Mouse (Mus musculus): ENCODE measurements around the gene Nop16. TPM values are rescaled to one million over a fixed set of nuclear protein-coding genes. Genes with fewer than 3 reads are reported as not detected.
A peak's percentile ranks its signal among the peaks of the same experiment; 100 is the strongest.

Nop16 gene
- polyA plus RNA-seq, 1 experiment from 2014 or later: 71.2 TPM

DNA sequence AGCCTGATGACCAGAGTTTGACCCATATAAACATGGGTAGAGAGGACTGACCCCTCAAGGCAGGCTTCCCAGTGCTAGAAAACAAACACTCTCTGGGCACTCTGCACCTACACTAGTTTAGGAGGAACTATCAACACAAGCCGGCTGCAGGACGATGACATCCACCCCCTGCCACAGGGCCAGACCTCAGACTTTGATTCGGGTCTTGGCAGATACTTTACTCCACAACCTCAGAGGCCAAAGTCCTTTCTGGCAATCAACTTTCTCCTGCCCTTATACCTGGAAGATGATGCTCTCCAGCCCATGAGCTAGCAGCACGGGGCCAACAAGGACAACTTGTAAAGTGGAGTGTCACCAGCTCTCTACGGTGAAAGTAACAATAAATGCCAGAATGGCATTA, 7.0 kb downstream of the Nop16 start:
- H3K9ac ChIP-seq (ENCODE audit: low read length): no peak overlapping the region
- no peak overlapping the region for H3K4me3 ChIP-seq (ENCODE audit: low read length)
- no peaks in the 10 kb centered on the region for H3K9me3 ChIP-seq (ENCODE audit: control insufficient read depth, low read length)
- H3K27me3 ChIP-seq (ENCODE audit: control insufficient read depth, insufficient read depth, low read depth, low read length): no peaks in the 10 kb centered on the region
- WGBS: 77% methylated on average over 5 of the region's 5 CpGs
- H3K36me3 ChIP-seq (ENCODE audit: control insufficient read depth, insufficient read depth, low read length): peaks cover 27% of the 10 kb centered on the region
- no peak overlapping the region for H3K27ac ChIP-seq (ENCODE audit: low read length)
- ATAC-seq (ENCODE audit: low read depth): no peak
- no peak overlapping the region for H3K4me2 ChIP-seq (ENCODE audit: low read depth, low read length)
- peaks cover 5% of the 10 kb centered on the region; the same call in 1 of the 2 replicates for H3K4me1 ChIP-seq (replicated peaks; ENCODE audit: control insufficient read depth, insufficient read depth, low read length)

GRCm38 (mm10) chr13:54582126-54582525, 7.8 kb downstream of the Nop16 start:
- Histone ChIP-seq H3K36me3 (ENCODE audit: control insufficient read depth, insufficient read depth, low read length) (peaks cover 27% of the 10 kb centered on the region), H3K9ac (ENCODE audit: low read length) (no peak overlapping the region), H3K4me1 (replicated peaks; ENCODE audit: control insufficient read depth, insufficient read depth, low read length) (peaks cover 5% of the 10 kb centered on the region; the same call in 1 of the 2 replicates), H3K9me3 (ENCODE audit: control insufficient read depth, low read length) (no peaks in the 10 kb centered on the region), H3K4me3 (ENCODE audit: low read length) (no peak overlapping the region), H3K27me3 (ENCODE audit: control insufficient read depth, insufficient read depth, low read depth, low read length) (no peaks in the 10 kb centered on the region), H3K4me2 (ENCODE audit: low read depth, low read length) (no peak overlapping the region), H3K27ac (ENCODE audit: low read length) (no peak overlapping the region)
- WGBS: 53% methylated on average over 10 of the region's 10 CpGs
- no peak for ATAC-seq (ENCODE audit: low read depth)

DNA sequence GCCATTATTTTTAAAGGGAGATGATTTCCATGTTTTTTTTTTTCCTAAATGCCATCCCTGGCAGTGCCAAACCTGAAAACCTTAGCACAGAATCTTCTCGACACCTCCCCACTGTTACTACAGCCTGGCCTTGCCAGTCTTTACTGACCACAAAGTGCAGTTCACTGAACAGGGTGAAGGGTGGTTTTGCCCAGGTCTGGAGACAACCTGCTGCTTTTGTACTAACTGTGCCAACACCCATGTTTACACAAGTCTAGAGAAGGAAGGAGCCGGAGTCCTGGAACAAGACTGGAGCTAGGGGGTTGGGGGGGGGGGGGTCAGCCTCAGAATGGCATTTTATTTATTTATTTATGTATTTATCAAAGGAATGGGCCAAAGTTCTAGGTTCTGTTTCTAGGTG, 8.5 kb downstream of the Nop16 start:
- WGBS: 41% methylated on average over 2 of the region's 2 CpGs
- ATAC-seq (ENCODE audit: low read depth): peak; percentile 48
- Histone ChIP-seq H3K9ac (ENCODE audit: low read length) (no peak overlapping the region), H3K27me3 (ENCODE audit: control insufficient read depth, insufficient read depth, low read depth, low read length) (no peaks in the 10 kb centered on the region), H3K4me1 (replicated peaks; ENCODE audit: control insufficient read depth, insufficient read depth, low read length) (peaks cover 9% of the 10 kb centered on the region), H3K4me3 (ENCODE audit: low read length) (no peak overlapping the region), H3K36me3 (ENCODE audit: control insufficient read depth, insufficient read depth, low read length) (peaks cover 27% of the 10 kb centered on the region), H3K27ac (ENCODE audit: low read length) (peak overlapping the region; percentile 19; the same call in 1 of the 2 replicates), H3K4me2 (ENCODE audit: low read depth, low read length) (no peak overlapping the region), H3K9me3 (ENCODE audit: control insufficient read depth, low read length) (no peaks in the 10 kb centered on the region)

GRCm38 (mm10) chr13:54577652-54578507, 12.0 kb downstream of the Nop16 start:
- Histone ChIP-seq H3K9me3 (ENCODE audit: control insufficient read depth, low read length) (no peaks in the 10 kb centered on the region), H3K27me3 (ENCODE audit: control insufficient read depth, insufficient read depth, low read depth, low read length) (no peaks in the 10 kb centered on the region), H3K9ac (ENCODE audit: low read length) (no peak overlapping the region), H3K4me2 (ENCODE audit: low read depth, low read length) (no peak overlapping the region), H3K4me1 (replicated peaks; ENCODE audit: control insufficient read depth, insufficient read depth, low read length) (peaks cover 20% of the 10 kb centered on the region), H3K27ac (ENCODE audit: low read length) (no peak overlapping the region), H3K36me3 (ENCODE audit: control insufficient read depth, insufficient read depth, low read length) (peaks cover 13% of the 10 kb centered on the region), H3K4me3 (ENCODE audit: low read length) (no peak overlapping the region)
- no peak for ATAC-seq (ENCODE audit: low read depth)
- WGBS: 77% methylated on average over 21 of the region's 21 CpGs

DNA sequence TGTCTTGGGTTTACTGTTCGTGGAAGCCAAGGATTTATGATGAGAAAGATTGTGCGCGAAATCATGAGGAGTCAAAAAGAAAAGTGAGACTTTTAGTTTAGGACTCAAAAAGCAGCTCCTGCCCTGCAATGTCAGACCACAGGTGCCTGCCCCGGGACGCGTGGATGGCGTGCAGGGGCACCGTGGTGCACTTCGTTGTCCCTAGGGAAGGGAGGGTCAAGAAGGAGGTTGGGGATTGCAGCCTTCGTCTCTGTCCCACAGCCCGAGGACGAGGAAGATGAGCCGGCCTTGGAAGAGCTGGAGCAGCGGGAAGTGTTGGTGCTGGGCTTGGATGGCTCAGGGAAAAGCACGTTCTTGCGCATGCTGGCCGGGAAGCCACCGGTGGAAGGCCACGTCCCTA, 14.4 kb downstream of the Nop16 start:
- Histone ChIP-seq H3K4me3 (ENCODE audit: low read length) (peak overlapping the region; percentile 87), H3K27ac (ENCODE audit: low read length) (peak overlapping the region; percentile 69), H3K36me3 (ENCODE audit: control insufficient read depth, insufficient read depth, low read length) (peaks cover 9% of the 10 kb centered on the region), H3K9me3 (ENCODE audit: control insufficient read depth, low read length) (no peaks in the 10 kb centered on the region), H3K4me1 (replicated peaks; ENCODE audit: control insufficient read depth, insufficient read depth, low read length) (peaks cover 15% of the 10 kb centered on the region), H3K27me3 (ENCODE audit: control insufficient read depth, insufficient read depth, low read depth, low read length) (no peaks in the 10 kb centered on the region), H3K9ac (ENCODE audit: low read length) (peak overlapping the region; percentile 95), H3K4me2 (ENCODE audit: low read depth, low read length) (peak overlapping the region; percentile 95)
- peak; percentile 29 for ATAC-seq (ENCODE audit: low read depth)
- under 1% methylated on average over 19 of the region's 19 CpGs for WGBS

DNA sequence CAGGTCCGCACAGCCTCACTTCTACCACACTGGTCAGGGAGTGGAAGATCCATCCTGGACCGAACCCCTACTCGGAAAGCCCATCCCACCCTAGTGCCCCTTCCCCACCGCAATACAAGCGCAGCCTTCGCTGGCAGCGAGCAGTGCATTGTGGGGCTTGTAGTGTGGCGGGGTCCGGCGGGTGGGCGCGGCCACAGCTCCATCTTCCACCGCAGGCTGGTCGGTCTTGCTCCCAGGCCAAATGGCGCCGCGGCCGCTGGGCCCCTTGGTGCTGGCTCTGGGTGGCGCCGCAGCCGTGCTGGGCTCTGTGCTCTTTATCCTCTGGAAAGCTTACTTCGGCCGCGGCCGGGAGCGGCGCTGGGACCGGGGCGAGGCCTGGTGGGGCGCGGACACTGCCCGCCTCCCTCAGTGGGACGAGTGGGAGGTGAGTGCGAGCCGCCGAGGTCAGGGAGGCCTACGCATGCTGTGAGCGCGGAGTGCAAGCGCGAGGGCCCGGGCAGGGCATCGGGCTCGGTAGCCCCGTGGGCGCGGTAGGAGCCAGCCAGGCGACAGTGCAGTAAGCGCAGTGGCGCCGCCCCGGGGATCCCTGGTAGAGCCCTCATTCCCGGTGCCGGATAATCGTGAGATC, 14.9 kb downstream of the Nop16 start, which contains the start of gene Arl10:
Gene Arl10 (plus strand): TSS at position 162 of the 628 bp plus-strand sequence.
- H3K4me2 ChIP-seq (ENCODE audit: low read depth, low read length): peak within 1 kb of the TSS; percentile 95
- WGBS: 0% methylated on average over 55 of the region's 55 CpGs
- ATAC-seq (ENCODE audit: low read depth): peak; percentile 94

DNA sequence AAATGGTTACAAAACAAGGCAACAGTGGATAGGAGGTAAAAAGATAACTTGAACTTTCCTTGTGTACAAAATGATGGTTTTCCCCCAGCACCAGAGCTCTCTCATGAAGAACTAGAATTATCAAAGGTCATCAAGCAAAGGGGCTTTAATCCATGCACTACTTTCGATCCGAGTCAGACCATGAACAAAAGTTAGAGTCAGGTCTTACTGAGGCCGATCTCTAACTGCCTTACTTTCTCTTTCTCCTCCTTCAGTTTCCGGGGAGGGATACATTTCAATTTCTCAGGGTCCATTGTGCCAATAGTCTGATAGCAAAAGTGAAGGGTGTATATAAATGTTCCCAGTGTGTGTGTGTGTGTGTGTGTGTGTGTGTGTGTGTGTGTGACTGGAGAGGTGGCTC, 17.3 kb downstream of the Nop16 start:
- WGBS: 74% methylated on average over 4 of the region's 4 CpGs
- no peak for ATAC-seq (ENCODE audit: low read depth)
- H3K4me3 ChIP-seq (ENCODE audit: low read length): no peak overlapping the region

More for the DNA sequence above, 14.9 kb downstream of the Nop16 start, which contains the start of gene Arl10:
- Histone ChIP-seq H3K4me3 (ENCODE audit: low read length) (peak within 1 kb of the TSS; percentile 87), H3K4me1 (replicated peaks; ENCODE audit: control insufficient read depth, insufficient read depth, low read length) (peaks cover 15% of the 10 kb centered on the region), H3K9ac (ENCODE audit: low read length) (peak within 1 kb of the TSS; percentile 95), H3K9me3 (ENCODE audit: control insufficient read depth, low read length) (no peaks in the 10 kb centered on the region), H3K27me3 (ENCODE audit: control insufficient read depth, insufficient read depth, low read depth, low read length) (no peaks in the 10 kb centered on the region), H3K27ac (ENCODE audit: low read length) (peak within 1 kb of the TSS; percentile 69), H3K36me3 (ENCODE audit: control insufficient read depth, insufficient read depth, low read length) (peaks cover 9% of the 10 kb centered on the region)

GRCm38 (mm10) chr13:54571637-54572036, 18.3 kb downstream of the Nop16 start:
- H3K27me3 ChIP-seq (ENCODE audit: control insufficient read depth, insufficient read depth, low read depth, low read length): no peaks in the 10 kb centered on the region
- no peak overlapping the region for H3K9ac ChIP-seq (ENCODE audit: low read length)
- H3K4me3 ChIP-seq (ENCODE audit: low read length): no peak overlapping the region
- H3K4me2 ChIP-seq (ENCODE audit: low read depth, low read length): no peak overlapping the region
- H3K4me1 ChIP-seq (replicated peaks; ENCODE audit: control insufficient read depth, insufficient read depth, low read length): peaks cover 12% of the 10 kb centered on the region
- ATAC-seq (ENCODE audit: low read depth): no peak
- 41% methylated on average over 2 of the region's 2 CpGs for WGBS
- no peak overlapping the region for H3K27ac ChIP-seq (ENCODE audit: low read length)
- H3K36me3 ChIP-seq (ENCODE audit: control insufficient read depth, insufficient read depth, low read length): no peaks in the 10 kb centered on the region
- H3K9me3 ChIP-seq (ENCODE audit: control insufficient read depth, low read length): no peaks in the 10 kb centered on the region

More for the DNA sequence above, 17.3 kb downstream of the Nop16 start:
- H3K4me2 ChIP-seq (ENCODE audit: low read depth, low read length): no peak overlapping the region
- no peaks in the 10 kb centered on the region for H3K27me3 ChIP-seq (ENCODE audit: control insufficient read depth, insufficient read depth, low read depth, low read length)
- peaks cover 15% of the 10 kb centered on the region for H3K4me1 ChIP-seq (replicated peaks; ENCODE audit: control insufficient read depth, insufficient read depth, low read length)
- H3K36me3 ChIP-seq (ENCODE audit: control insufficient read depth, insufficient read depth, low read length): no peaks in the 10 kb centered on the region
- H3K27ac ChIP-seq (ENCODE audit: low read length): no peak overlapping the region
- no peak overlapping the region for H3K9ac ChIP-seq (ENCODE audit: low read length)
- H3K9me3 ChIP-seq (ENCODE audit: control insufficient read depth, low read length): no peaks in the 10 kb centered on the region

GRCm38 (mm10) chr13:54570736-54571135, 19.2 kb downstream of the Nop16 start:
- Histone ChIP-seq H3K9ac (ENCODE audit: low read length) (no peak overlapping the region), H3K9me3 (ENCODE audit: control insufficient read depth, low read length) (no peaks in the 10 kb centered on the region), H3K36me3 (ENCODE audit: control insufficient read depth, insufficient read depth, low read length) (no peaks in the 10 kb centered on the region), H3K4me2 (ENCODE audit: low read depth, low read length) (no peak overlapping the region), H3K4me3 (ENCODE audit: low read length) (no peak overlapping the region), H3K4me1 (replicated peaks; ENCODE audit: control insufficient read depth, insufficient read depth, low read length) (peaks cover 4% of the 10 kb centered on the region; the same call in 1 of the 2 replicates), H3K27ac (ENCODE audit: low read length) (no peak overlapping the region), H3K27me3 (ENCODE audit: control insufficient read depth, insufficient read depth, low read depth, low read length) (no peaks in the 10 kb centered on the region)
- ATAC-seq (ENCODE audit: low read depth): no peak
- 72% methylated on average over 4 of the region's 4 CpGs for WGBS
